Mouse (Mus musculus) MEL (cell line): ENCODE measurements at regions not wholly inside any gene's neighbourhood (a gene's known extent, or its start where the extent isn't known, plus 50 kb on each side); places are given as distances from the start of the nearest gene placed in this dataset.

Experiments used
- DNase-seq: peaks from one replicate; pipeline ENCODE4 v3.0.0; 2011; ENCODE audit warnings: low read depth, low spot score
- H3K27ac ChIP-seq: 2 replicates; pipeline ENCODE4 v1.5.1; 2012; ENCODE audit warnings: low read depth, mild to moderate bottlenecking, control low read depth, low read length, moderate library complexity; ENCODE audit not compliant: control insufficient read depth
- H3K27me3 ChIP-seq, 2 experiments: fragments of 150-350 bp in 1 of 2; sonication (generic) in 1 of 2; 2 replicates each; pipeline ENCODE4 v1.6.1; 2012; ENCODE audit warnings: low read length in 2 of 2, mild to moderate bottlenecking in 2 of 2, improper control_type of control experiment in 1 of 2, moderate library complexity in 1 of 2; ENCODE audit not compliant: insufficient read depth in 2 of 2, control insufficient read depth in 1 of 2
- H3K36me3 ChIP-seq, 2 experiments: 2 replicates each; pipeline ENCODE4 v1.6.1; 2012 to 2014; ENCODE audit warnings: low read length in 2 of 2, improper control_type of control experiment in 1 of 2, inconsistent platforms in 1 of 2, mild to moderate bottlenecking in 1 of 2; ENCODE audit not compliant: insufficient read depth in 2 of 2, control insufficient read depth in 1 of 2
- H3K4me1 ChIP-seq, 2 experiments: fragments of 150-350 bp in 1 of 2; sonication (generic) in 1 of 2; 2 replicates each; pipeline ENCODE4 v1.6.1; 2012; ENCODE audit warnings: low read length in 2 of 2, improper control_type of control experiment in 1 of 2, mild to moderate bottlenecking in 1 of 2; ENCODE audit not compliant: insufficient read depth in 2 of 2, control insufficient read depth in 1 of 2
- H3K4me3 ChIP-seq, 2 experiments: fragments of 150-350 bp in 1 of 2; sonication (generic) in 1 of 2; 2 replicates each; pipeline ENCODE4 v1.5.1; 2012; ENCODE audit warnings: low read depth in 2 of 2, low read length in 2 of 2, mild to moderate bottlenecking in 2 of 2, moderate library complexity in 2 of 2, control low read depth in 1 of 2, improper control_type of control experiment in 1 of 2; ENCODE audit not compliant: control insufficient read depth in 1 of 2, insufficient read depth in 1 of 2
- H3K79me2 ChIP-seq: 2 replicates; pipeline ENCODE4 v1.6.1; 2012; ENCODE audit warnings: mild to moderate bottlenecking, low read length, moderate library complexity; ENCODE audit not compliant: control insufficient read depth, poor library complexity, insufficient read depth
- H3K9ac ChIP-seq: 2 replicates; pipeline ENCODE4 v1.6.1; 2012; ENCODE audit warnings: low read depth, mild to moderate bottlenecking, control low read depth, low read length, moderate library complexity; ENCODE audit not compliant: control insufficient read depth, poor library complexity, severe bottlenecking
- H3K9me3 ChIP-seq: fragments of 150-350 bp; sonication (generic); replicated peaks from 2 replicates; pipeline ENCODE4 v1.6.1; 2012; ENCODE audit warnings: mild to moderate bottlenecking, low read length, improper control_type of control experiment, moderate library complexity; ENCODE audit not compliant: insufficient read depth
- BHLHE40 ChIP-seq: IDR thresholded peaks from 2 replicates; pipeline ENCODE4 v1.6.1; 2012; ENCODE audit warnings: low read depth, mild to moderate bottlenecking, inconsistent platforms, low read length, improper control_type of control experiment, borderline replicate concordance
- CHD1 ChIP-seq: IDR thresholded peaks from 2 replicates; pipeline ENCODE4 v1.6.1; 2012; ENCODE audit warnings: low read depth, mild to moderate bottlenecking, inconsistent platforms, low read length, improper control_type of control experiment
- E2F4 ChIP-seq: IDR thresholded peaks from 2 replicates; pipeline ENCODE4 v1.6.1; 2011; ENCODE audit warnings: low read depth, low read length, improper control_type of control experiment, borderline replicate concordance
- ELF1 ChIP-seq: IDR thresholded peaks from 2 replicates; pipeline ENCODE4 v1.6.1; 2014; ENCODE audit warnings: low read depth, mild to moderate bottlenecking, inconsistent platforms, low read length, improper control_type of control experiment, moderate library complexity
- EP300 ChIP-seq, 2 experiments: IDR thresholded peaks; 2 replicates each; pipeline ENCODE4 v1.6.1; 2011; ENCODE audit warnings: improper control_type of control experiment in 2 of 2, low read length in 2 of 2, low read depth in 1 of 2, mild to moderate bottlenecking in 1 of 2
- ETS1 ChIP-seq: IDR thresholded peaks from 2 replicates; pipeline ENCODE4 v1.6.1; 2012; ENCODE audit warnings: low read depth, mild to moderate bottlenecking, inconsistent platforms, low read length, improper control_type of control experiment, moderate library complexity
- GABPA ChIP-seq: IDR thresholded peaks from 2 replicates; pipeline ENCODE4 v1.6.1; 2012; ENCODE audit warnings: low read depth, mild to moderate bottlenecking, inconsistent platforms, low read length, improper control_type of control experiment, moderate library complexity
- JUND ChIP-seq: IDR thresholded peaks from 2 replicates; pipeline ENCODE4 v1.6.1; 2011; ENCODE audit warnings: low read depth, mild to moderate bottlenecking, improper control_type of control experiment, low read length
- KAT2A ChIP-seq: conservative IDR thresholded peaks from 2 replicates; pipeline ENCODE4 v1.6.1; 2012; ENCODE audit warnings: low read depth, low read length, improper control_type of control experiment, inconsistent platforms
- MAFK ChIP-seq: IDR thresholded peaks from 2 replicates; pipeline ENCODE4 v1.6.1; 2011; ENCODE audit warnings: low read depth, mild to moderate bottlenecking, low read length, improper control_type of control experiment, borderline replicate concordance
- MAX ChIP-seq: IDR thresholded peaks from 2 replicates; pipeline ENCODE4 v1.6.1; 2011; ENCODE audit warnings: low read length, improper control_type of control experiment
- MXI1 ChIP-seq: IDR thresholded peaks from 2 replicates; pipeline ENCODE4 v1.6.1; 2011; ENCODE audit warnings: mild to moderate bottlenecking, low read depth, low read length, improper control_type of control experiment
- MYB ChIP-seq: IDR thresholded peaks from 2 replicates; pipeline ENCODE4 v1.6.1; 2011; ENCODE audit warnings: mild to moderate bottlenecking, low read depth, low read length, improper control_type of control experiment
- MYC ChIP-seq: IDR thresholded peaks from 2 replicates; pipeline ENCODE4 v1.6.1; 2011; ENCODE audit warnings: low read depth, mild to moderate bottlenecking, low read length, improper control_type of control experiment, moderate library complexity
- NELFE ChIP-seq: IDR thresholded peaks from 2 replicates; pipeline ENCODE4 v1.6.1; 2011; ENCODE audit warnings: low read depth, low read length, improper control_type of control experiment
- NRF1 ChIP-seq: IDR thresholded peaks from 2 replicates; pipeline ENCODE4 v1.6.1; 2014; ENCODE audit warnings: low read depth, mild to moderate bottlenecking, inconsistent platforms, low read length, improper control_type of control experiment, moderate library complexity; ENCODE audit not compliant: poor library complexity, insufficient read depth, severe bottlenecking
- POLR2AphosphoS2 ChIP-seq: IDR thresholded peaks from 2 replicates; pipeline ENCODE4 v1.6.1; 2011; ENCODE audit warnings: low read length, improper control_type of control experiment
- RAD21 ChIP-seq: IDR thresholded peaks from 2 replicates; pipeline ENCODE4 v1.6.1; 2011; ENCODE audit warnings: mild to moderate bottlenecking, low read depth, low read length, improper control_type of control experiment
- RCOR1 ChIP-seq: IDR thresholded peaks from 2 replicates; pipeline ENCODE4 v1.6.1; 2012; ENCODE audit warnings: low read depth, mild to moderate bottlenecking, inconsistent platforms, low read length, improper control_type of control experiment
- SMC3 ChIP-seq: IDR thresholded peaks from 2 replicates; pipeline ENCODE4 v1.6.1; 2011; ENCODE audit warnings: low read depth, low read length, improper control_type of control experiment
- TAL1 ChIP-seq: IDR thresholded peaks from 2 replicates; pipeline ENCODE4 v1.6.1; 2012; ENCODE audit warnings: mild to moderate bottlenecking, inconsistent platforms, low read length, moderate library complexity, mixed read lengths
- TBP ChIP-seq: IDR thresholded peaks from 2 replicates; pipeline ENCODE4 v1.8.0; 2011; ENCODE audit warnings: low read depth, low read length, improper control_type of control experiment
- TCF12 ChIP-seq: IDR thresholded peaks from 2 replicates; pipeline ENCODE4 v1.6.1; 2014; ENCODE audit warnings: low read depth, mild to moderate bottlenecking, inconsistent platforms, low read length, improper control_type of control experiment, moderate library complexity
- USF1 ChIP-seq: IDR thresholded peaks from 2 replicates; pipeline ENCODE4 v1.6.1; 2014; ENCODE audit warnings: low read depth, mild to moderate bottlenecking, inconsistent platforms, low read length, improper control_type of control experiment, moderate library complexity
- USF2 ChIP-seq, 2 experiments: IDR thresholded peaks; 2 replicates each; pipeline ENCODE4 v1.6.1; 2011 to 2012; ENCODE audit warnings: improper control_type of control experiment in 2 of 2, low read length in 2 of 2, borderline replicate concordance in 1 of 2, inconsistent platforms in 1 of 2, low read depth in 1 of 2, mild to moderate bottlenecking in 1 of 2; ENCODE audit not compliant: insufficient read depth in 1 of 2
- ZC3H11A ChIP-seq: IDR thresholded peaks from 2 replicates; pipeline ENCODE4 v1.6.1; 2012; ENCODE audit warnings: low read depth, mild to moderate bottlenecking, inconsistent platforms, low read length, improper control_type of control experiment
- ZKSCAN1 ChIP-seq: IDR thresholded peaks from 2 replicates; pipeline ENCODE4 v1.6.1; 2012; ENCODE audit warnings: low read depth, mild to moderate bottlenecking, inconsistent platforms, low read length, improper control_type of control experiment, moderate library complexity
- ZMIZ1 ChIP-seq: IDR thresholded peaks from 2 replicates; pipeline ENCODE4 v1.6.1; 2012; ENCODE audit warnings: low read depth, mild to moderate bottlenecking, inconsistent platforms, low read length, improper control_type of control experiment, moderate library complexity
- ZNF384 ChIP-seq: IDR thresholded peaks from 2 replicates; pipeline ENCODE4 v1.6.1; 2012; ENCODE audit warnings: low read depth, mild to moderate bottlenecking, inconsistent platforms, low read length, improper control_type of control experiment

DNA sequence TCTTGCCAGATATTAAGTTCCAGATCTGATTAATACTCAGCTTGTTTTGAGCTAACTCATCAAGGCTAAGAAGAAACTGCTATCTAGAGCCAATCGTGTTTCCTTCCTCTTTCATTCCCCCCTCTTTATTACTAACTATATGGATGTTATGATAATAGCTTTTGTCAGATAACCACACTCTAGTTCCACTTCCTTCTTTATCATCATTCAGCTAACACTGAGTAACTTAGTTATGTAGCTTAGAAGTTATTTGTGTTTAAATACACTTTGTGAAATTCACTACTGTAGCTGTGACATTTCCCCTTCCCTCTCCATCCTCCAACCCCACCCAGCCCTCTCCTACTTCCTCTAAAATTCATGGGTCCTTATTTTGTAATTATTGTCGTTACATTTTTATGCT, 1988.6 kb downstream of the 4930444P10Rik start:
- H3K4me3 ChIP-seq: no peak overlapping the region
- H3K4me1 ChIP-seq: no peaks in the 10 kb centered on the region
- no peaks in the 10 kb centered on the region for H3K79me2 ChIP-seq
- no peak for DNase-seq
- TF ChIP-seq USF2 (IDR thresholded peaks at IDR 0.05; ENCODE audit: borderline replicate concordance in 1 of 2, insufficient read depth in 1 of 2, low read depth in 1 of 2, low read length in 2 of 2) (no peak), MYC (no peak), MAX (no peak), GABPA (no peak), SMC3 (no peak), ELF1 (no peak), NRF1 (no peak), ZNF384 (no peak), KAT2A (no peak), MXI1 (no peak), POLR2AphosphoS2 (no peak), NELFE (no peak), ZC3H11A (no peak), ZKSCAN1 (no peak), RAD21 (no peak), TCF12 (no peak), BHLHE40 (no peak), USF1 (no peak), ETS1 (no peak)
- H3K36me3 ChIP-seq: no peaks in the 10 kb centered on the region
- no peaks in the 10 kb centered on the region for H3K27me3 ChIP-seq
- no peaks in the 10 kb centered on the region for H3K9me3 ChIP-seq
- H3K9ac ChIP-seq: no peak overlapping the region
- H3K27ac ChIP-seq: no peak overlapping the region

DNA sequence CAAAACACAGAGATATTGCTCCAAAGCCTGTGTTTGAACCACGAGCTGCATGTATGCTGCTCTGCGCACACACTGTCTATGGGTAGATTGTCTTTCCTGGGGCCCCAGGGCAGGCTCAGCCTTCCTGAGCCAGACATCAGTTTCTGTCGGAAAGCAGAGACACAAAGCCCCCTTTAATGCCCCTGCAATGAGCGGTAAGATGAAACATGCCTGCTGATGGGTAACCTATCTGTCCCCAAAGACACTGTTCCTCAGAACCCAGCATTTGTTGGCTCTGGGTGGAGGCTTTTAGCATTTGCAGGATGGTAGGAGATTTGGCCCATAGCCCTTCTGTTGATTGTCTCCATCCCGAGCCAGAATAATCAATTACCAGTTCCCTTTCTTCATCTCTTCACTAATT, 1994.1 kb downstream of the 4930444P10Rik start:
- no peak overlapping the region for H3K27ac ChIP-seq
- no peaks in the 10 kb centered on the region for H3K4me1 ChIP-seq
- no peaks in the 10 kb centered on the region for H3K9me3 ChIP-seq
- H3K4me3 ChIP-seq: no peak overlapping the region
- no peak for DNase-seq
- no peaks in the 10 kb centered on the region for H3K27me3 ChIP-seq
- TF ChIP-seq CHD1: no peak
- TF ChIP-seq EP300 (IDR thresholded peaks at IDR 0.05; ENCODE audit: low read depth in 1 of 2, low read length in 2 of 2): no peak
- no peak for TF ChIP-seq MAFK
- no peak for TF ChIP-seq ZMIZ1
- no peak for TF ChIP-seq MAX
- no peak for TF ChIP-seq KAT2A
- no peak for TF ChIP-seq GABPA
- TF ChIP-seq MYC: no peak
- no peak for TF ChIP-seq JUND
- no peak for TF ChIP-seq NELFE
- TF ChIP-seq ELF1: no peak
- no peak for TF ChIP-seq POLR2AphosphoS2
- no peak for TF ChIP-seq TAL1
- no peak for TF ChIP-seq RCOR1
- TF ChIP-seq NRF1: no peak
- no peak for TF ChIP-seq SMC3
- no peak for TF ChIP-seq TBP
- TF ChIP-seq E2F4: no peak
- no peak for TF ChIP-seq MYB
- no peak for TF ChIP-seq BHLHE40
- H3K79me2 ChIP-seq: no peaks in the 10 kb centered on the region
- no peak overlapping the region for H3K9ac ChIP-seq
- no peaks in the 10 kb centered on the region for H3K36me3 ChIP-seq
